Comparison of ENCODE assay signal across 15 mouse cellular contexts in the genomic region with DNA sequence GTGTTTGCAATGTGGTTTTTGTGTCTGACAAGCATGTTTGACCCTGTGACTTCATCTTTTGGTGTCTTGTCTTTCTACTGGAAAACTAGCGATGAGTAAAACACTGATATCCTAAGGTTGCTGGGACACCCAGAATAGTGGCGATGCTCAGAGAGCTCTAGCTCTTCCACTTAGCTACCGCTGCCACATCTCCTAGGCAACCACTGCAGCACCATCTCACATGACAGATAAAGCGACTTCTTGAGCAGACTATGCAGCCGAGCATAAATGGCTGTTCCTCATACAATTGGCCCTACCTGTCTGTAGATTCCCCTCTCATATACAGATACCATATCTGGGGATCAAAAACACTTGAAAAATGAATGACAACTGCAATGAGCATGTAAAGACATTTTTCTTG. TPM values are rescaled to one million over a fixed set of nuclear protein-coding genes. Genes with fewer than 3 reads are reported as not detected.
DNase-seq lines count a peak whose midpoint lies in the region; ATAC-seq lines count a peak whose summit lies in the region.
"Had no signal": no experiment of that assay in that cellular context is flagged by ENCODE, and none has a peak within 500 bp of the region (broad histone marks: within the 10 kb centered on the region; RNA-seq: fewer than 3 reads in every experiment).

No protein-coding gene starts in this region.

- H3K36me3 ChIP-seq in midbrain, embryonic 14.5 days (ENCODE audit: control insufficient read depth, insufficient read depth, low read length), result no peaks in the 10 kb centered on the region
- no peaks in the 10 kb centered on the region for H3K36me3 ChIP-seq in midbrain, embryonic 11.5 days (ENCODE audit: control insufficient read depth, insufficient read depth, low read length)
- H3K36me3 ChIP-seq: embryonic facial prominence, embryonic 12.5 days; heart, embryonic 10.5 days; lung, embryonic 15.5 days had no signal

- no peak overlapping the region for H3K9ac ChIP-seq in midbrain, embryonic 14.5 days (replicated peaks; ENCODE audit: low read length)
- no peak overlapping the region for H3K9ac ChIP-seq in midbrain, embryonic 11.5 days (ENCODE audit: low read length)
- H3K9ac ChIP-seq: embryonic facial prominence, embryonic 12.5 days; lung, embryonic 15.5 days had no signal

- DNase-seq in midbrain, embryonic 14.5 days, result peak; percentile 63
- DNase-seq in midbrain, embryonic 11.5 days (ENCODE audit: low spot score, missing footprints), result no peak
- peak; percentile 25 to 64 for DNase-seq in frontal cortex, adult 2 months (ENCODE audit: extremely low spot score in 1 of 2, low spot score in 1 of 2)
- DNase-seq in left cerebral cortex, adult 18-20 months (ENCODE audit: low spot score in 2 of 2), result peak; percentile 14 to 42
- peak; percentile 26 to 42 for DNase-seq in right cerebral cortex, postnatal 36 days (ENCODE audit: low spot score in 2 of 2)
- DNase-seq in embryo, embryonic 11 days, result no peak
- no peak for DNase-seq in spleen, postnatal 10 days (ENCODE audit: low spot score in 2 of 2)
- DNase-seq: adrenal gland, postnatal 10 days; cerebellum, adult 18-20 months; gastrocnemius, adult 2 months had no signal

- no peaks in the 10 kb centered on the region for H3K9me3 ChIP-seq in midbrain, embryonic 14.5 days (ENCODE audit: control insufficient read depth, low read length)
- H3K9me3 ChIP-seq in midbrain, embryonic 11.5 days (ENCODE audit: control insufficient read depth, low read length), result no peaks in the 10 kb centered on the region
- H3K9me3 ChIP-seq: embryonic facial prominence, embryonic 12.5 days; heart, embryonic 10.5 days; lung, embryonic 15.5 days had no signal

- no peak overlapping the region for H3K4me2 ChIP-seq in midbrain, embryonic 14.5 days (ENCODE audit: low read length)
- no peak overlapping the region for H3K4me2 ChIP-seq in midbrain, embryonic 11.5 days
- H3K4me2 ChIP-seq: embryonic facial prominence, embryonic 12.5 days; lung, embryonic 15.5 days had no signal

- 0 out of 2 replicates have a peak, but pooled peaks cover 3% of the 10 kb centered on the region for H3K27me3 ChIP-seq in midbrain, embryonic 14.5 days (ENCODE audit: control insufficient read depth, insufficient read depth, low read length)
- H3K27me3 ChIP-seq in midbrain, embryonic 11.5 days (ENCODE audit: control insufficient read depth, insufficient read depth, low read length), result peaks cover 19% of the 10 kb centered on the region

- no peak overlapping the region; the same call in 1 of the 2 replicates for H3K27ac ChIP-seq in midbrain, embryonic 14.5 days (replicated peaks; ENCODE audit: low read depth, low read length)
- H3K27ac ChIP-seq in midbrain, embryonic 11.5 days (ENCODE audit: low read depth, low read length), result no peak overlapping the region
- H3K27ac ChIP-seq: embryonic facial prominence, embryonic 12.5 days; gastrocnemius, adult 2 months; heart, embryonic 10.5 days; kidney, postnatal 0 days; lung, embryonic 15.5 days; stomach, postnatal 0 days had no signal

- WGBS in midbrain, embryonic 14.5 days, result 39% methylated on average over 5 of the region's 5 CpGs
- 49% methylated on average over 5 of the region's 5 CpGs for WGBS in midbrain, embryonic 11.5 days

- no peaks in the 10 kb centered on the region for H3K4me1 ChIP-seq in midbrain, embryonic 14.5 days (ENCODE audit: control insufficient read depth, insufficient read depth, low read length)
- H3K4me1 ChIP-seq in midbrain, embryonic 11.5 days (ENCODE audit: control insufficient read depth, insufficient read depth, low read length), result no peaks in the 10 kb centered on the region; the same call in 1 of the 2 replicates
- H3K4me1 ChIP-seq: embryonic facial prominence, embryonic 12.5 days had no signal

- ATAC-seq in midbrain, embryonic 14.5 days (ENCODE audit: low FRiP score, low TSS enrichment), result no peak; the same call in 1 of the 2 replicates
- no peak for ATAC-seq in midbrain, embryonic 11.5 days (ENCODE audit: low FRiP score)

- no peak overlapping the region for H3K4me3 ChIP-seq in midbrain, embryonic 14.5 days (replicated peaks; ENCODE audit: low read depth, low read length)
- no peak overlapping the region for H3K4me3 ChIP-seq in midbrain, embryonic 11.5 days (ENCODE audit: low read depth, low read length)
- H3K4me3 ChIP-seq: embryonic facial prominence, embryonic 12.5 days; gastrocnemius, adult 2 months; heart, embryonic 10.5 days; lung, embryonic 15.5 days had no signal

RNA-seq across cellular contexts. Expression of a gene that starts 34.8 kb away (rescaled TPM):
- polyA plus RNA-seq in midbrain, embryonic 14.5 days (2014; fragmentation: Nextera tagmentation; extraction: Ambion mirVana), result 327 and 333 TPM in 2 replicates
- 213 and 222 TPM in 2 replicates for polyA plus RNA-seq in midbrain, embryonic 11.5 days (2014; fragmentation: Nextera tagmentation; extraction: Ambion mirVana)
- 217 and 218 TPM in 2 replicates for polyA plus RNA-seq in frontal cortex, adult 2 months (2012; rRNA removed)
- 100 to 1,000 TPM; 198 to 222 TPM for total RNA-seq in left cerebral cortex, adult 18-20 months (2021)

Comparison
In these comparisons a context has a peak if more than half of its experiments do, and no peak if none do; other contexts are left out.
1. DNase-seq: peak in midbrain, embryonic 14.5 days (single experiment), frontal cortex, adult 2 months (2 of 2), left cerebral cortex, adult 18-20 months (2 of 2) and right cerebral cortex, postnatal 36 days (2 of 2); none in midbrain, embryonic 11.5 days (single experiment), embryo, embryonic 11 days (single experiment) and spleen, postnatal 10 days (0 of 2).